Mouse (Mus musculus) liver, embryonic 13.5 days (tissue): ENCODE measurements around the gene Tmem170. TPM values are rescaled to one million over a fixed set of nuclear protein-coding genes. Genes with fewer than 3 reads are reported as not detected.

ENCODE experiments used
- ATAC-seq: fragments of 200-750 bp; cut with Nextera tagmentation; 2 replicates; pipeline ENCODE4 v1.8.0; 2017; ENCODE audit warnings: low read depth, mild to moderate bottlenecking, moderate number of reproducible peaks, moderate library complexity
- DNase-seq: peaks from one replicate; pipeline ENCODE4 v3.0.0; 2022
- H3K27ac ChIP-seq: fragments of 300-500 bp; sonication (generic); 2 replicates; pipeline ENCODE4 v1.5.1; 2015; ENCODE audit warnings: moderate library complexity, mild to moderate bottlenecking, inconsistent platforms
- H3K27me3 ChIP-seq: fragments of 300-500 bp; sonication (generic); 2 replicates; pipeline ENCODE4 v1.6.1; 2015; ENCODE audit warnings: mild to moderate bottlenecking, inconsistent platforms
- H3K36me3 ChIP-seq: fragments of 300-500 bp; sonication (generic); 2 replicates; pipeline ENCODE4 v1.6.1; 2015; ENCODE audit warnings: mild to moderate bottlenecking, inconsistent platforms
- H3K4me1 ChIP-seq: fragments of 300-500 bp; sonication (generic); replicated peaks from 2 replicates; pipeline ENCODE4 v1.6.1; 2015; ENCODE audit warnings: inconsistent platforms
- H3K4me2 ChIP-seq: fragments of 300-500 bp; sonication (generic); 2 replicates; pipeline ENCODE4 v1.6.1; 2015; ENCODE audit warnings: inconsistent platforms, mild to moderate bottlenecking, moderate library complexity
- H3K4me3 ChIP-seq: fragments of 300-500 bp; sonication (generic); replicated peaks from 2 replicates; pipeline ENCODE4 v1.5.1; 2015; ENCODE audit warnings: mild to moderate bottlenecking, inconsistent platforms
- H3K9ac ChIP-seq: fragments of 300-500 bp; sonication (generic); 2 replicates; pipeline ENCODE4 v1.6.1; 2015; ENCODE audit warnings: mild to moderate bottlenecking, inconsistent platforms
- H3K9me3 ChIP-seq: fragments of 300-500 bp; sonication (generic); replicated peaks from 2 replicates; pipeline ENCODE4 v1.6.1; 2016; ENCODE audit warnings: inconsistent platforms
- WGBS: fragments of 180-500 bp; shearing (Covaris S2); methylation state at CpG from one replicate; pipeline ENCODE4 v1.1.7; 2015; ENCODE audit not compliant: insufficient replicate concordance; 5-methylcytosine and 5-hydroxymethylcytosine counted together
- polyA plus RNA-seq: library from polyadenylated mRNA; unstranded; fragments of >200 nt; fragmentation: Nextera tagmentation; extraction: Ambion mirVana; gene quantifications from 2 replicates; pipeline ENCODE4 v1.2.1, GENCODE M21; 2015

Gene Tmem170
- polyA plus RNA-seq, 1 experiment from 2014 or later: 4.3 TPM

DNA sequence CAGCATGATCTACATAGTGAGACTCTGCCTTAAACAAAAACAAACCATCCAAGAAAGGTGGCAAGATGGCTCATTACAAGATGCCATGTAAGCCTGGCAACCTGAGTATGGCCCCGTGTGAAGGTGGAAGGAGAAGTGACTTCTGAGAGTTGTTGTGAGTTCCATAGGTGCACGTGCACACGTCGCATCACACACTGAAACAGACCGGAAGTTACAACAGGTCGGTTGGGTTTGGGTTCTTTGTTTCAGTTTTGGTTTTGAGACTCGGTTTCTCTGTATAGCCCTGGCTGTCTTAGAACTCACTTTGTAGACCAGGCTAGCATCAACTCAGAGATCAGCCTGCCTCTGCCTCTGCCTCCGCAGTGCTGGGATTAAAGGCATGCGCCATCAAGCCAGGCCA lies 62.7 kb downstream of the Tmem170 start:
- no peak overlapping the region for H3K4me3 ChIP-seq
- H3K36me3 ChIP-seq: peaks cover 25% of the 10 kb centered on the region
- H3K4me1 ChIP-seq: 0 out of 2 replicates have a peak, but pooled peaks cover 2% of the 10 kb centered on the region
- H3K27me3 ChIP-seq: no peaks in the 10 kb centered on the region
- WGBS: 87% methylated on average over 9 of the region's 9 CpGs
- H3K9me3 ChIP-seq: no peaks in the 10 kb centered on the region
- ATAC-seq (no peak), DNase-seq (no peak)
- no peak overlapping the region for H3K9ac ChIP-seq
- H3K4me2 ChIP-seq: no peak overlapping the region
- H3K27ac ChIP-seq: no peak overlapping the region

Other genes starting within 250 kb of the Tmem170 start
- gene Ldhd, start 246.4 kb downstream of the Tmem170 start, polyA plus RNA-seq: 0.10 and 0.13 TPM in 2 replicates
- 5.7 and 6.0 TPM in 2 replicates for gene Zfp1, start 233.3 kb downstream of the Tmem170 start, polyA plus RNA-seq
- 1.5 and 2.9 TPM in 2 replicates for gene Ctrb1, start 185.7 kb downstream of the Tmem170 start, polyA plus RNA-seq
- 5.6 and 6.3 TPM in 2 replicates for gene Bcar1, start 132.9 kb downstream of the Tmem170 start, polyA plus RNA-seq
- gene Cfdp1, start 22.5 kb downstream of the Tmem170 start, polyA plus RNA-seq: 113 and 136 TPM in 2 replicates
- gene Chst5, start 33.7 kb upstream of the Tmem170 start, polyA plus RNA-seq: 0.06 TPM in 1 of 2 replicates, not detected in the other
- gene Tmem231, start 57.1 kb upstream of the Tmem170 start, polyA plus RNA-seq: 2.1 and 2.6 TPM in 2 replicates
- gene Gabarapl2, start 64.0 kb upstream of the Tmem170 start, polyA plus RNA-seq: 185 and 197 TPM in 2 replicates
- 4.3 and 5.7 TPM in 2 replicates for gene Adat1, start 115.6 kb upstream of the Tmem170 start, polyA plus RNA-seq
- 126 and 140 TPM in 2 replicates for gene Kars, start 134.6 kb upstream of the Tmem170 start, polyA plus RNA-seq
- 7.2 and 7.8 TPM in 2 replicates for gene Terf2ip, start 134.6 kb upstream of the Tmem170 start, polyA plus RNA-seq
- gene Gm6793, start 138.3 kb upstream of the Tmem170 start, polyA plus RNA-seq: 0.22 and 0.31 TPM in 2 replicates